Mouse (Mus musculus): ENCODE measurements around the gene Olfr1250.
"Not testable (repeated sequence)": the region's sequence is repeated elsewhere in the genome, so short reads cannot be mapped to it uniquely, and the experiment has no call there.

The Olfr1250 gene

GRCm38 (mm10) chr2:89661367-89661766 lies at the start of gene Olfr1250:
Olfr1250 (minus strand) TSS chr2:89661467.
- no peak for DNase-seq

GRCm38 (mm10) chr2:89691980-89692379 lies 30.7 kb upstream of the Olfr1250 start:
- DNase-seq, result no peak

- no peak for DNase-seq
Observed at GRCm38 (mm10) chr2:89671836-89672235, 10.6 kb upstream of the Olfr1250 start, which contains the start of gene Olfr1251. Olfr1251 (minus strand) TSS chr2:89671936.

GRCm38 (mm10) chr2:89634883-89635282 lies 26.4 kb downstream of the Olfr1250 start, which contains the start of gene Olfr1249:
Olfr1249 (minus strand) TSS chr2:89634983.
- DNase-seq, result no peak

GRCm38 (mm10) chr2:89618145-89618544 lies 43.1 kb downstream of the Olfr1250 start, which contains the start of gene Olfr1248:
Olfr1248 (minus strand) TSS chr2:89618245.
- not testable (repeated sequence) for DNase-seq

DNA sequence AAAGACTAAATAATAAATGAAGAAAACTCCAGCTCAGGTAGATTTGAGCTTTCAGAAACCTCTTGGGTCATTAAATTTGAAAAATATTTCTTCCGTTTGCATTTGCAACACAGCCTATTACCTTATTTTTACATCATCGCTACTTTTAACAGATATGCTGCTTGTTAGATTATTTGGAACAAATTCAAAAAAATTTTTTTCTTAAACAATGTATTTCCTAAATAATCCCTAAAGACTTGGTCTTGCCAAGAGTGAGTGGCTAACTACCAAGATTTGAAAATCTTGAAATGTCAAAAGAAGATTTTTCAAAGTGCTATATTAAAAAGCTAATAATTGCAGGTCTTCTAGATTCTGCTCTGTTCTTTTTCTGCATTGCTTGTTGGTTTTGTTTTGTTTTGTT lies 47.2 kb downstream of the Olfr1250 start, which contains the start of gene Olfr1247:
Olfr1247 (minus strand) TSS at position 101 of the 400 bp plus-strand sequence.
- no peak for DNase-seq

All from cerebellum, adult 9-11 months (tissue).